Mouse (Mus musculus) limb, embryonic 14.5 days (tissue): ENCODE data around the gene Klf5. TPM values are rescaled to one million over a fixed set of nuclear protein-coding genes. Genes with fewer than 3 reads are reported as not detected.

Experiments used
- ATAC-seq: fragments of 200-750 bp; cut with Nextera tagmentation; 2 replicates; pipeline ENCODE4 v1.8.0; 2017; ENCODE audit warnings: low read depth, moderate number of reproducible peaks, moderate TSS enrichment; ENCODE audit not compliant: low FRiP score
- DNase-seq: peaks from one replicate; pipeline ENCODE4 v3.0.0-alpha.2; 2015; ENCODE audit warnings: low spot score
- H3K27ac ChIP-seq: fragments of 300-500 bp; sonication (generic); replicated peaks from 2 replicates; pipeline ENCODE4 v1.5.1; 2014; ENCODE audit warnings: low read depth, mild to moderate bottlenecking, low read length, moderate library complexity, mixed read lengths
- H3K27me3 ChIP-seq: fragments of 300-500 bp; sonication (generic); 2 replicates; pipeline ENCODE4 v1.6.1; 2014; ENCODE audit warnings: low read length, mixed read lengths; ENCODE audit not compliant: control insufficient read depth, insufficient read depth
- H3K36me3 ChIP-seq: fragments of 300-500 bp; sonication (generic); 2 replicates; pipeline ENCODE4 v1.6.1; 2014; ENCODE audit warnings: mild to moderate bottlenecking, low read length, moderate library complexity, mixed read lengths; ENCODE audit not compliant: control insufficient read depth, insufficient read depth
- H3K4me1 ChIP-seq: fragments of 300-500 bp; sonication (generic); 2 replicates; pipeline ENCODE4 v1.6.1; 2014; ENCODE audit warnings: antibody characterized with exemption, low read length, mixed read lengths; ENCODE audit not compliant: control insufficient read depth, insufficient read depth
- H3K4me2 ChIP-seq: fragments of 300-500 bp; sonication (generic); replicated peaks from 2 replicates; pipeline ENCODE4 v1.6.1; 2014; ENCODE audit warnings: low read depth, mild to moderate bottlenecking, low read length, moderate library complexity; ENCODE audit not compliant: severe bottlenecking
- H3K4me3 ChIP-seq: fragments of 300-500 bp; sonication (generic); replicated peaks from 2 replicates; pipeline ENCODE4 v1.5.1; 2014; ENCODE audit warnings: low read length
- H3K9ac ChIP-seq: fragments of 300-500 bp; sonication (generic); 2 replicates; pipeline ENCODE4 v1.6.1; 2014; ENCODE audit warnings: mild to moderate bottlenecking, low read depth, low read length, moderate library complexity; ENCODE audit not compliant: severe bottlenecking
- H3K9me3 ChIP-seq: fragments of 300-500 bp; sonication (generic); 2 replicates; pipeline ENCODE4 v1.6.1; 2016; ENCODE audit warnings: low read length; ENCODE audit not compliant: control insufficient read depth
- POLR2A ChIP-seq: fragments of 200-500 bp; IDR thresholded peaks from 2 replicates; pipeline ENCODE4 v1.8.0; 2012; ENCODE audit warnings: inconsistent platforms, mild to moderate bottlenecking, moderate library complexity, borderline replicate concordance; ENCODE audit not compliant: insufficient read depth, insufficient read length; ENCODE audit errors: extremely low read depth
- WGBS: fragments of 180-500 bp; shearing (Covaris S2); extraction: QIAGEN DNeasy Blood & Tissue Kit; methylation state at CpG from one replicate; pipeline ENCODE4 v1.1.7; 2014; 5-methylcytosine and 5-hydroxymethylcytosine counted together
- polyA plus RNA-seq, 2 experiments: library from polyadenylated mRNA; depleted of rRNA in 1 of 2; stranded (reverse) in 1 of 2; unstranded in 1 of 2; fragments of >200 nt; fragmentation: Nextera tagmentation in 1 of 2; extraction: Ambion mirVana in 1 of 2; gene quantifications; 2 replicates each; pipeline versions ENCODE4 v1.2.1 to v1.2.3; 2012 to 2014

Gene Klf5
- polyA plus RNA-seq, 2 experiments, result 22.7 to 46.7 TPM

GRCm38 (mm10) chr14:99292176-99292575 lies 6.3 kb upstream of the Klf5 start:
- Histone ChIP-seq H3K4me1 (no peaks in the 10 kb centered on the region), H3K27ac (no peak overlapping the region), H3K4me2 (no peak overlapping the region), H3K4me3 (no peak overlapping the region), H3K27me3 (no peaks in the 10 kb centered on the region), H3K9me3 (no peaks in the 10 kb centered on the region), H3K36me3 (no peaks in the 10 kb centered on the region), H3K9ac (no peak overlapping the region)
- WGBS, result 92% methylated on average over 5 of the region's 5 CpGs
- no peak for TF ChIP-seq POLR2A
- DNase-seq (no peak), ATAC-seq (no peak)

- Histone ChIP-seq H3K9me3 (no peaks in the 10 kb centered on the region), H3K9ac (no peak overlapping the region), H3K4me1 (no peaks in the 10 kb centered on the region), H3K36me3 (no peaks in the 10 kb centered on the region), H3K27ac (no peak overlapping the region), H3K4me2 (no peak overlapping the region), H3K27me3 (no peaks in the 10 kb centered on the region), H3K4me3 (no peak overlapping the region)
- DNase-seq (no peak), ATAC-seq (no peak)
- TF ChIP-seq POLR2A, result no peak
- WGBS, result 85% methylated on average over 8 of the region's 8 CpGs
Measured at GRCm38 (mm10) chr14:99294424-99294823, 4.1 kb upstream of the Klf5 start.

- 62% methylated on average over 15 of the region's 15 CpGs for WGBS
- Histone ChIP-seq H3K9ac (no peak overlapping the region), H3K4me1 (0 out of 2 replicates have a peak, but pooled peaks cover 3% of the 10 kb centered on the region), H3K36me3 (no peaks in the 10 kb centered on the region), H3K27me3 (no peaks in the 10 kb centered on the region), H3K27ac (no peak overlapping the region), H3K4me2 (no peak overlapping the region), H3K4me3 (no peak overlapping the region), H3K9me3 (no peaks in the 10 kb centered on the region)
- no peak for ATAC-seq
- DNase-seq, result no peak
- TF ChIP-seq POLR2A, result no peak
Measured at GRCm38 (mm10) chr14:99295606-99296341, 2.7 kb upstream of the Klf5 start.

GRCm38 (mm10) chr14:99299022-99299481 lies 561 bp downstream of the Klf5 start:
- H3K4me3 ChIP-seq, result peak overlapping the region; percentile 73
- DNase-seq (peak; percentile 28), ATAC-seq (peak; percentile 64)
- peaks cover 6% of the 10 kb centered on the region for H3K36me3 ChIP-seq
- peak overlapping the region; percentile 91 for H3K4me2 ChIP-seq
- no peaks in the 10 kb centered on the region for H3K27me3 ChIP-seq
- peak overlapping the region; percentile 55; the same call in 1 of the 2 replicates for H3K27ac ChIP-seq
- no peak for TF ChIP-seq POLR2A
- H3K9ac ChIP-seq, result peak overlapping the region; percentile 78
- 0 out of 2 replicates have a peak, but pooled peaks cover 3% of the 10 kb centered on the region for H3K4me1 ChIP-seq
- 2% methylated on average over 26 of the region's 60 CpGs for WGBS
- no peaks in the 10 kb centered on the region for H3K9me3 ChIP-seq

GRCm38 (mm10) chr14:99299701-99300191 lies 1.3 kb downstream of the Klf5 start:
- ATAC-seq (no peak), DNase-seq (peak; percentile 72)
- TF ChIP-seq POLR2A, result no peak
- Histone ChIP-seq H3K9ac (peak overlapping the region; percentile 78; the same call in 1 of the 2 replicates), H3K4me2 (peak overlapping the region; percentile 91), H3K4me3 (peak overlapping the region; percentile 73), H3K27me3 (no peaks in the 10 kb centered on the region), H3K36me3 (peaks cover 6% of the 10 kb centered on the region), H3K4me1 (0 out of 2 replicates have a peak, but pooled peaks cover 3% of the 10 kb centered on the region), H3K27ac (peak overlapping the region; percentile 55; the same call in 1 of the 2 replicates), H3K9me3 (no peaks in the 10 kb centered on the region)
- WGBS, result 2% methylated on average over 21 of the region's 21 CpGs
